19 mouse cellular contexts compared by ENCODE assay signal in the genomic region with DNA sequence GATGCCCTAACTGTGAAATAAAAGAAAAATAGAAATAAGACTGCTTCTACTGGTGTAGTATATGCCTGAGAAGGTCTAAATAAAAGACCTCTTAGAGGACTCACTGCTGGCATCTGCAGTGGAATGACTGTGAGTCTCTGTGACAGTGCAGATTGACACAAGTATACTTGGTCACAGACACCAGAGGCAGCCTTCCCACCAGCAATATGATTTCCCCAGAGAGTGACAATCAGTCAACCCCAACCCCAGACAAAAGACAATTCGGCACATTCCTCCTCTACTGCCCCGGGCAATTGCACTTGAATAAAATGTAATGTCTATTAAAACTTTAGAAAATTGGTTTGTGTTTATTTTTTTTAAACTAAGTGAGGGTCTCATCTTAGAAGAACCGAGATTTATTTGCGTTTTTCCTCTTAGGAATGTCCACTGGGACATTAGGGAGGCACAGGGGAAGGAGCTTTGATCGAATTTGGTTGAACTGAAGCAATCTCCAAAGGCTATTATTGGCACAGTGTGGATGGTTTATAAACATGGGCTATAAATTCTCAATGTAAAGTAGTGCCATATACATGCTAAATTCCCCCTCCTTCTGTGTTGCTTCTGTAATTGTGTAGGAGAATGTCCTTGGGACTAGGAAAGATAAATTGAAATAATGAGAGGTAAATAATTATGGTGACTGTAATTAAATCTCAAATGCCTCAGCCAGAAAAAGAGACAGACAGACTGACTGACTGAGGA.
A peak's percentile ranks its signal among the peaks of the same experiment; 100 is the strongest.
DNase-seq lines count a peak whose midpoint lies in the region; ATAC-seq and TF ChIP-seq lines count a peak whose summit lies in the region.
"Had no signal": no experiment of that assay in that cellular context is flagged by ENCODE, and none has a peak within 500 bp of the region (broad histone marks: within the 10 kb centered on the region; RNA-seq: fewer than 3 reads in every experiment).

No protein-coding gene starts in this region.

- 38% methylated on average over 5 of the region's 5 CpGs for WGBS in hindbrain, embryonic 13.5 days
- 42% methylated on average over 5 of the region's 5 CpGs for WGBS in hindbrain, embryonic 12.5 days
- 39% methylated on average over 5 of the region's 5 CpGs for WGBS in neural tube, embryonic 12.5 days
- WGBS in hindbrain, postnatal 0 days: 43% methylated on average over 5 of the region's 5 CpGs

- DNase-seq in neural tube, embryonic 10.5 days (ENCODE audit: extremely low spot score, low spot score): no peak
- peak; percentile 19 for DNase-seq in hindbrain, postnatal 0 days (ENCODE audit: low spot score)
- DNase-seq in right cerebral cortex, adult 18-20 months: no peak
- DNase-seq: adrenal gland, adult 8-10 months; adrenal gland, postnatal 36 days; cerebellum, adult 11 months; cerebellum, adult 8-10 months; cerebellum, postnatal 14 days; forebrain, postnatal 0 days; gastrocnemius, postnatal 14 days; heart, adult 2 months; heart, postnatal 14 days had no signal

- no peak overlapping the region for H3K4me2 ChIP-seq in hindbrain, embryonic 13.5 days
- no peak overlapping the region for H3K4me2 ChIP-seq in hindbrain, embryonic 12.5 days (replicated peaks)
- no peak overlapping the region for H3K4me2 ChIP-seq in neural tube, embryonic 12.5 days (replicated peaks)
- H3K4me2 ChIP-seq in hindbrain, postnatal 0 days (ENCODE audit: low read depth, low read length): no peak overlapping the region
- H3K4me2 ChIP-seq: forebrain, embryonic 13.5 days; heart, embryonic 11.5 days; heart, embryonic 15.5 days had no signal

- H3K4me3 ChIP-seq in hindbrain, embryonic 13.5 days: no peak overlapping the region
- no peak overlapping the region for H3K4me3 ChIP-seq in hindbrain, embryonic 12.5 days
- H3K4me3 ChIP-seq in neural tube, embryonic 12.5 days: no peak overlapping the region
- H3K4me3 ChIP-seq in hindbrain, postnatal 0 days (ENCODE audit: low read length): no peak overlapping the region
- H3K4me3 ChIP-seq: forebrain, embryonic 13.5 days; heart, adult 2 months; heart, embryonic 15.5 days had no signal

- H3K4me1 ChIP-seq in hindbrain, embryonic 13.5 days (replicated peaks): peaks cover 7% of the 10 kb centered on the region; the same call in 1 of the 2 replicates
- 0 out of 2 replicates have a peak, but pooled peaks cover 2% of the 10 kb centered on the region for H3K4me1 ChIP-seq in hindbrain, embryonic 12.5 days
- 0 out of 2 replicates have a peak, but pooled peaks cover 4% of the 10 kb centered on the region for H3K4me1 ChIP-seq in neural tube, embryonic 12.5 days
- no peaks in the 10 kb centered on the region for H3K4me1 ChIP-seq in hindbrain, postnatal 0 days (ENCODE audit: insufficient read depth, low read length)
- H3K4me1 ChIP-seq: forebrain, embryonic 13.5 days; heart, embryonic 15.5 days had no signal

- 0 out of 2 replicates have a peak, but pooled peaks have one; percentile 24 for ATAC-seq in hindbrain, embryonic 13.5 days (ENCODE audit: low FRiP score)
- ATAC-seq in hindbrain, embryonic 12.5 days (ENCODE audit: low FRiP score): no peak; the same call in 1 of the 2 replicates
- peak; percentile 80; the same call in 1 of the 2 replicates for ATAC-seq in neural tube, embryonic 12.5 days (ENCODE audit: low FRiP score, low read depth)
- no peak for ATAC-seq in hindbrain, postnatal 0 days
- ATAC-seq: forebrain, embryonic 13.5 days; forebrain, postnatal 0 days; inflammation-experienced regulatory T-cells, adult 6 months had no signal

- no peak overlapping the region for H3K9ac ChIP-seq in hindbrain, embryonic 13.5 days
- H3K9ac ChIP-seq in hindbrain, embryonic 12.5 days: no peak overlapping the region
- no peak overlapping the region for H3K9ac ChIP-seq in neural tube, embryonic 12.5 days
- H3K9ac ChIP-seq in hindbrain, postnatal 0 days (replicated peaks; ENCODE audit: low read length): no peak overlapping the region
- H3K9ac ChIP-seq: forebrain, embryonic 13.5 days; forebrain, postnatal 0 days; heart, embryonic 15.5 days had no signal

- H3K27me3 ChIP-seq in hindbrain, embryonic 13.5 days: no peaks in the 10 kb centered on the region
- no peaks in the 10 kb centered on the region for H3K27me3 ChIP-seq in hindbrain, embryonic 12.5 days
- H3K27me3 ChIP-seq in neural tube, embryonic 12.5 days (replicated peaks): no peaks in the 10 kb centered on the region
- H3K27me3 ChIP-seq in hindbrain, postnatal 0 days (ENCODE audit: insufficient read depth, low read length): no peaks in the 10 kb centered on the region
- H3K27me3 ChIP-seq: forebrain, embryonic 13.5 days had no signal

- no peak overlapping the region for H3K27ac ChIP-seq in hindbrain, embryonic 13.5 days
- no peak overlapping the region for H3K27ac ChIP-seq in hindbrain, embryonic 12.5 days
- no peak overlapping the region for H3K27ac ChIP-seq in neural tube, embryonic 12.5 days
- H3K27ac ChIP-seq in hindbrain, postnatal 0 days: no peak overlapping the region
- H3K27ac ChIP-seq: forebrain, embryonic 13.5 days; heart, adult 2 months; heart, embryonic 15.5 days had no signal

- H3K9me3 ChIP-seq in hindbrain, embryonic 13.5 days: no peaks in the 10 kb centered on the region
- H3K9me3 ChIP-seq in hindbrain, embryonic 12.5 days (replicated peaks): no peaks in the 10 kb centered on the region
- H3K9me3 ChIP-seq in neural tube, embryonic 12.5 days: no peaks in the 10 kb centered on the region
- no peaks in the 10 kb centered on the region for H3K9me3 ChIP-seq in hindbrain, postnatal 0 days (ENCODE audit: low read length)
- H3K9me3 ChIP-seq: forebrain, embryonic 13.5 days; heart, embryonic 15.5 days had no signal

- TF ChIP-seq CTCF in hindbrain, postnatal 0 days (IDR thresholded peaks at IDR 0.05; ENCODE audit: low read depth): no peak

- no peaks in the 10 kb centered on the region for H3K36me3 ChIP-seq in hindbrain, embryonic 13.5 days
- H3K36me3 ChIP-seq in hindbrain, embryonic 12.5 days: no peaks in the 10 kb centered on the region
- no peaks in the 10 kb centered on the region for H3K36me3 ChIP-seq in neural tube, embryonic 12.5 days
- no peaks in the 10 kb centered on the region for H3K36me3 ChIP-seq in hindbrain, postnatal 0 days (ENCODE audit: insufficient read depth, low read length)
- H3K36me3 ChIP-seq: heart, embryonic 15.5 days had no signal

Comparison
In these comparisons a context has a peak if more than half of its experiments do, and no peak if none do; other contexts are left out.
1. ATAC-seq: peak in hindbrain, embryonic 13.5 days (single experiment) and neural tube, embryonic 12.5 days (single experiment); none in hindbrain, embryonic 12.5 days (single experiment) and hindbrain, postnatal 0 days (single experiment).